Mouse (Mus musculus): ENCODE data around the gene Gng10.
A peak's percentile ranks its signal among the peaks of the same experiment; 100 is the strongest.

Gng10 gene

DNA sequence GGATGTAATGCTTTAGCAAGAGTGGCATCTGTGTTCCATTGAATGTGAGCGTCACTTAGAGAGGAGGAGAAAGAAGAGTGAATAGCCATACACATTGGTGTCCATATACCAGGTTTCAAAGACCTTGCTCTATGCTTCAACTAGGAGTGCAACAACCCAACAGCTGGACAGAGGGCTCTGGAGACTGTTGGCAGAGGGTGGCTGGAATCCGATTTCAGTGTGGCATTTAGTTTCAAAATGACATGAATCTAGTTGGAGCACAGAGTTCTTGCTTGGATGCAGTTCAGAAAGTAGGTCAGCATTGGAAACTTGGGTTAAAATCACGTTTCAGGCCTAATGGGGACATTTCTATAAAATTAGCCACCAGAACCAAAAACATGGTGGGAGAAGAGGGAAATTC, 19.7 kb upstream of the Gng10 start:
- DNase-seq (ENCODE audit: low spot score in 2 of 2) = no peak

DNA sequence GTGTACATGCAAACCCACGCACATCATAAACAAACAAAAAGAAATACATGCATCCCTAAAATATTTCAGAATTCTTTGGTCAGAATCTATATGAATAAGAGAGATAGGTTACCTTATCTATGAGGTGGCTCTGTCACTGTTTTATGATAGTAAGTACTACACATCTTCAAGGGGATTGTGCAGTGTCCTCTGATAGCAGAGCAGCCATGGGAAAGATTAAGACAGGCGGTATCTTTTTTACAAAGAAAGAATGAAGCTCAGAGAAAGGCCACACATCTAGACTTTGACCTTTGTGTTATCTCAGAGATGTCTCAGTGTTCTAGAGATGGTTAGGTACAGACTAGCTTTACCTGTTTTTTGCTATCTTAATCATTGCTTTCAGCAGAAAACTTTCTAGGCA, 18.0 kb upstream of the Gng10 start:
- no peak for DNase-seq (ENCODE audit: low spot score in 2 of 2)

DNA sequence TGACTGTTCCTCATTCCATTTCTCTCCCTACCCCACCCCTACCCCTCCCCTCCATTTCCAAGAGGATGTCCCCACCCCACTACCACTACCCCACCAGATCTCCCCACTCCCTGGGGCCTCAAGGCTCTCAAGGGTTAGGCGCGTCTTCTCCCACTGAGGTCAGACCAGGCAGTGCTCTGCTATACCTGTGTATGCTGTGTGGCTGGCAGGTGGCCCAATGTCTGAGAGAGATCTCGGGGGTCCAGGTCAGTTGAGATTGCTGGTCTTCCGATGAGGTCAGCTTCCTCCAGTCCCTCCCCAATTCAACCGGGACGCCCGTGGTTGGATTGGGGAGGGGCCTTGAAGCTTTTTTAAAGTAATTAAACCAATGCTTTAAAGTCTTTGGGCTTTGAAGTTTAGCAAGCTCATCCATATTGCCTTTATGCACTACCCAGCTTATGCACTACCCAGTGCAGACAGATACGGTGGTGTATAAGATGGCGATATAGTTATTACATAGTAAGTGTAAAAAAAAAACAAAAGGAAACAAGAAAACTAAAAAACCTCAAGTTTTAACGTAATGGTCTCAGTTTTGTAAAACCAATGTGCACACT, 467 bp upstream of the Gng10 start:
- DNase-seq (ENCODE audit: low spot score in 2 of 2) = peak in 1 of 2 experiments; percentile 13

DNA sequence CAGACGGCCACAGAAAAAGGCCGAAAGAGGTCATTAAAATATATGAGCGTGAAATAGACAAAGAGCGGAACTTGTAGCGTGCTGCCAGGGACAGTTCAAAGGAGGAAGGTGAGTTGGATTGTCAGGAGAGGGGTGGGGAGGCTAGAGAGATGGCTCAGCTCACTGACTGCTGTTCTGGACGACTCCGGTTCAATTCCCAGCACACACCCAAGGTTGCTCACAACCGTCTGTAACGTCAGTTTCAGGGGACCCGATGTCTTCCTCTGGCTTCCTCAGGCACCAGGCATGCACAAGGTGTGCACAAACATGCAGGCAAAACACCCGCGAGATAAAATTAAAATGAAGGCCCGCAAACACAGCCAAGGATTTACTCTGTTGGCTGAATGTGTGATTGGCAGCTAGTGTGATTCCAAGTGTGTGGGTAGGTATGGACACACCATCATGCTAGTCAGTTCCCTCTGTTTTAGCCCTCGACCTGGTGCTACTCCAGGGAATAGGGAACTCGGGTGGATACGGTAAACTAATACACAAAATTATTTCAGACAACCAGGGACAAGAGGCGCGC, 980 bp downstream of the Gng10 start:
- no peak for DNase-seq (ENCODE audit: low spot score in 2 of 2)

DNA sequence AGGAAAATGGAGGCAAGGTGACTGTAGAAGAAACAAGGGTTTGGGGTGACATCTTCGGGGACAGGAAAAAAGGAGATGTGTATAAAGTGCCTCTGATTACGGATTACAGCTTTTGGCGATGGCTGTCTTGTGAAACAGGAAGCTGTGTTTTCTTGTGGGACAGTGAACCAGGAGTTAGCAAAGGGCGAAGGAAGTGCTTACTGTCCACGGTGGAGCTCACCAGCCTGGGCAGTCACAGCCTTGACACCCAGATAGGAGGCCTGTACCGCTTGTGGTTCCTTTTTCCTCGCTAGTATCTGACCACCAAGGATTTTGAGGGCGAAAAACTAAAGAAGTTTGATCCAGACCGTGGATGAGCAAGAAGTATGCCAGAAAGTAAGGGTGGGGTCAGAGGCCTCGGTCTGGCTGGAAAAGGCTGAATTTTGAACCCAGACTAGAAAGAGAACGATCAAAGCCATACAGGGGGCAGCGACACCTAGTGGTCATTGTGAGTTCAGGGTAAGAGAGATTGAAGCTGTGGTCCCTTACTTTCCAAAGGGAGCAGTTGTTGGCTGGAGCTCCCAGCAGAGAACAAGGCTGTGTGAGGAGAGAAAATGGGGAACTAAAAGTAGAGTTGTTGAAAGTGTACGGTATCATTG, 1.7 kb downstream of the Gng10 start:
- peak; percentile 41 to 68 for DNase-seq (ENCODE audit: low spot score in 2 of 2)

GRCm38 (mm10) chr4:59037525-59037924, 2.6 kb downstream of the Gng10 start:
- no peak for DNase-seq (ENCODE audit: low spot score in 2 of 2)

DNA sequence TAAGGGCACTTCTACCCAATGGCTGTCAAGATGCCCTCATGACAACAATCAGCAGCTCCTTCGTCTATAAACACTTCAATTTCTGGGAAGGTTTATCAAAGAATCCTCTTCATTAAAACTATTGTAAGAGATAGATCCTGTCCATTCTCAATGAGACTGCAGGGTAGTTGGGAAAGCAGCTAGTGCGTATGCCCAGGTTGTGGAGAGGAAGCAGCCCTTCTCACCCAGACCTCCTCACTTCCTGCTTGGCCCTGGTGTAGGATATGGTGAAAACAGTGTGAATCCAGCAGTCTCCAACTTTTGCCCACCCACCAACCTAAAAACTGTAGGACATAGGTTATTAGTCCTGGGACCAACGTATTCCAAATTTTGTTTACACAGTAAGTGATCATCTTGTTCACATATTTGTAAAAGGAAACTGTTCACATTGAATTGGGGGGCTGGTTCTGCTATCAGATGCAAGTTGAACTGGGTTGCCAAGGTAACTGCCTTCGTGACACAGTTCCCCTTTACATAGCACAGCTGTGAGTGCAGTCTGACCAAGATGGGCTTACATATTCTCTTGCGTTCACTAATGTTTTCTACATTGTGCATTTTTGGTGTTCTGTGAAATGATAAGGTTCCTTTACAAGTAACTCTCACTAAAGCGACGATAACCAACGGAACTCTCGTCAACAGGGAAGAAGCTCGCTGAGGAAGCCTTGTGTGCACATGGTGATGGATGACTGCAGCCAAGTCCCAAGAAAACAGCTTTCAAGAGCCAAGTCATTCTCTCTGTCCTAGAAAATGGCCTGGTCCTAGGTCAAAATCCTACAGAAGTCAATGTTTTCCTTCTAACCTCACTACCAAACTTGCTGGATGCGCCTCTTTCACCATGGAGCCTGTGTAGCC, 5.8 kb downstream of the Gng10 start:
- no peak for DNase-seq (ENCODE audit: low spot score in 2 of 2)

DNA sequence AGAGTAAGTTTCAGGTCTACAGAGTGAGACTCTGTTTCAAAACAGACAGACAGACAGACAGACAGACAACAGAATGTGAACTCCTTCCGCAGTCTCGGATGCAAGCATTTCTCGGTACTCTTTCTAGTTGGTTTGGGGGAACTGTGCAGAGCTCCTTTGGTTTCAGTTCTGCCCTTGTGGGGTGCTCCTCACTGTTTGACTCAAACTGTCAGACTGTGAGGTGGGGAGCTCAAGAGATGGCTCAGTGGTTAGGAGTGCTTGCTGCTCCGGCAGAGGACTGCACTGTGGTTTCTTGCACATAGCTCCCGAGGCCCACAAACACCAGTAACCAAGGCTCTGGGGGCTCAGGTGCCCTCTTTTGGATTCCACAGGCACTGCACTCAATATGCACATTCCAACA, 8.2 kb downstream of the Gng10 start:
- DNase-seq (ENCODE audit: low spot score in 2 of 2) = no peak

DNA sequence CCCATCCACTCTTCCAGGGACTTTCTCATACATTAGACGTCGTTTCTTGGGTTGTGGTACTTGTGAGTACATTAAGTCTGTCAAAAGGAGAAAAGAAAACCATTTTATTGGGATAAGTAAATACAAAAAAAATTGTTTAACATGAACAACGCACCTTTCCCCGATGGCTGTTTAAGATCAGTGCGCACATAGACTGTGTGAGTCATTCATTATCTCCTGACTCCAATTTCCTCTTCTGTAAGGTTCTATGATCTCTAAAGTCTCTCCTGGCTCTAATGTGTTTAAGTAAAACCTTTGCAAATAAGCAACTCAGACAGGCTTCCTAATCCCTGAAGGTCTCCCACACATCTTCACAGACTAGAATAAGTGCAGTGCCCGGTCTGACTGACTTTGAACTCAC, 9.0 kb downstream of the Gng10 start:
- no peak for DNase-seq (ENCODE audit: low spot score in 2 of 2)

DNA sequence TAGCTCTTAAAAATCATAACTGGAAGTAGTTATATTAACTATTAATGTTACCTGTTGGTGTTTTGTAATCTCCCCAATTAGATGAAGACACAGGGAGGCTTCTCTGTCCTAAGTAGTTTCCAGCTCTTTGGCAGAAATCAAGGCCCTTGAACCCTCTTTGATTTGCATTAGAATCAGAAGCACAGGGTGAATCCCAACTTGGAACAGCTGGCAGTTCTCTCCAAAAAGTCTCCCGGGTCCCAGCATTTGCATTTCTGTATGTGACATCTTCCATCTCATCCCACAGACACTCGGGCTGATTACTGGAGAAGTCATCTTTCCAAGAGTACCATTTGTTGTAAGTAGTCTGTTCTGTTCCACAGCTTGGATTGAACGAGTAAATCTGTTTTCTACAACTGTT, 12.3 kb downstream of the Gng10 start:
- DNase-seq (ENCODE audit: low spot score in 2 of 2) = no peak

GRCm38 (mm10) chr4:59051081-59051480, 16.2 kb downstream of the Gng10 start:
- DNase-seq (ENCODE audit: low spot score in 2 of 2) = no peak

DNA sequence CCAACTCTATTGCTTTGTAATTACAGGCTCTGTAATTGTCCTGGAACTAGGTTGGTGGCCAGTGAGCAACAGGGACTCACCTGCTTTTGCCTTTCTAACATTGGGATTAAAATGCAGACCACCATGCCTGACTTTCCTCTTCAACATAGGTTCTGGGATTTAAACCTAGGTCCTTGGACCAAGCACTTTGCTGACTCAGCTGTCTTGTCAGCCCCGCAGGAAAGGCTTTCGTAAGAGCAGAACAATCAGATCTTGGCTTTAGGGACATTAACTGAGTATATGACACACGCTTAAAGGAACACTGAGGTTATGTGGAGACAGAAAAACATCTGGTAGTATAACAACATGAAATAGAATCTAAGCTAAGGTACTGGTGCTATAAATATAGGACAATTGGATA, 23.0 kb downstream of the Gng10 start:
- DNase-seq (ENCODE audit: low spot score in 2 of 2) = no peak

DNA sequence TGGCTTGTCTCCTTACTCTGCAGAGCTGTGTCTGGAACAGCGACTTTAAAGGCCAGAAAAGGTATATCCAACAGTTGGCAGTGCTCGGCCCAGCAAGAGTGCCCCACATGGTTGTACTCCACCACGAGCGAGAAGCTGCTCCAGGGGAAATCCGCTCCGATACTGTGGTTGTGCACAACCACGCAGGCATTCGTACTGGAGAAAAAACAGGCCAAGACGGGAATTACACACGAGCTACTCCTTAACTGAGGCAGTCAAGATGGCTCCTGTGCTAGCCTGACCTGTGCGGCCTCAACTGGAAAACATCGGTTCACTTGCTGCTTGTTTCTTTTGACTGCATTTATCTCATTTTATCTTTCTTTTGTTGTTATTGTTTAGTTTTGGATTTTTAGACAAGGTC, 27.6 kb downstream of the Gng10 start:
- DNase-seq (ENCODE audit: low spot score in 2 of 2) = no peak

- DNase-seq (ENCODE audit: low spot score in 2 of 2) = no peak
Observed at GRCm38 (mm10) chr4:59069276-59069675, 34.4 kb downstream of the Gng10 start.

DNA sequence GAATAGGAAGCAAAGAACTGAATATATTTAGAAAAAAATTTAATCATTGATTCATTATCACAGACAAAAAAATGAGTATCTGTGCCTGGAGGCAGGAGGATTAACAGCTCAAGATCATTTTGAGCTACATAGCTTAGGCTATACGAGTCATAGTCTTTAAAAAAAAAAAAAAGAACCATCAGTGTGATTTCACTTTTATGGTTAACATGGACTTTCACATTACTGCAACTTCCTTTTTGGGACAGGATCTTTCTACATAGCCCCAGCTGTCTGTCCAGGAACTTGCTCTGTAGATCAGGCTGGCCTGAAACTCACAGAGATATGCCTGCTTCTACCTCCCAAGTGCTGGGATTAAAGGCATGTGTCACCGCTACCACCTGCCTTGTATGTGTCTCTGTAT, 48.5 kb downstream of the Gng10 start:
- no peak for DNase-seq (ENCODE audit: low spot score in 2 of 2)

DNA sequence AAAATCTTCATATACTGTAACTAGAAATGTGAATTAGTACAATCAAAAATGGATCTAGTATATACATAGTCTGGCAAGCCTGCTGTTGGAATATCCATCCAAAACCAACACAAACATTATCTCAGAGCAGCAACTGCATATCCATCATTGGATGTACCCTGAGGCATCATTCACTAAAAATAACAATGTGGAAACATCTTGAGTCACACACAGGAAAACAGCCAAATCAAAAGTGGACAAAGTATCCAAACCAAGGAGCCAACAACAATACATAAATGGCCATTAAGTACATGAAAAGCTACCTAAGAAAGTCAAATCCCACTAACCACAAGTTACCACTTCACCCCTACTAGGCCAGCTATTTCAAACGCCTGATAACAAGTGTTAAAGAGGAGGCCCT, 54.5 kb downstream of the Gng10 start:
- DNase-seq (ENCODE audit: low spot score in 2 of 2) = no peak

All from cerebellum, postnatal 4 days (tissue).